Mouse (Mus musculus) retina, postnatal 7 days (tissue): ENCODE measurements around the gene Ranbp9.

Source experiments
- DNase-seq: peaks from one replicate; pipeline ENCODE4 v3.0.0-alpha.2; 2012; ENCODE audit warnings: low read depth, low spot score

Gene Ranbp9

GRCm38 (mm10) chr13:43452177-43452576 lies 28.9 kb downstream of the Ranbp9 start:
- DNase-seq = no peak

- DNase-seq = no peak
Observed at GRCm38 (mm10) chr13:43450686-43451085, 30.4 kb downstream of the Ranbp9 start.

- no peak for DNase-seq
Observed at GRCm38 (mm10) chr13:43447721-43448120, 33.4 kb downstream of the Ranbp9 start.

- no peak for DNase-seq
Observed at GRCm38 (mm10) chr13:43445754-43446153, 35.3 kb downstream of the Ranbp9 start.

GRCm38 (mm10) chr13:43444717-43445116 lies 36.4 kb downstream of the Ranbp9 start:
- DNase-seq = no peak

GRCm38 (mm10) chr13:43443706-43444105 lies 37.4 kb downstream of the Ranbp9 start:
- DNase-seq = no peak

- no peak for DNase-seq
Observed at GRCm38 (mm10) chr13:43442551-43442950, 38.5 kb downstream of the Ranbp9 start.

GRCm38 (mm10) chr13:43440376-43440775 lies 40.7 kb downstream of the Ranbp9 start:
- DNase-seq = no peak

- no peak for DNase-seq
Observed at GRCm38 (mm10) chr13:43433395-43433794, 47.7 kb downstream of the Ranbp9 start.

GRCm38 (mm10) chr13:43428436-43428835 lies 52.6 kb downstream of the Ranbp9 start:
- DNase-seq = no peak

- DNase-seq = no peak
Observed at GRCm38 (mm10) chr13:43415249-43415648, 65.8 kb downstream of the Ranbp9 start.

- DNase-seq = no peak
Observed at GRCm38 (mm10) chr13:43413611-43414010, 67.5 kb downstream of the Ranbp9 start.

GRCm38 (mm10) chr13:43412311-43412710 lies 68.8 kb downstream of the Ranbp9 start:
- DNase-seq = no peak

- DNase-seq = no peak
Observed at GRCm38 (mm10) chr13:43399576-43399975, 81.5 kb downstream of the Ranbp9 start.

GRCm38 (mm10) chr13:43398297-43399080 lies 82.6 kb downstream of the Ranbp9 start, which contains the start of gene Nol7:
Gene Nol7, plus strand, starts transcription at chr13:43398390.
- peak; percentile 91 for DNase-seq

- no peak for DNase-seq
Observed at GRCm38 (mm10) chr13:43397700-43398296, 83.3 kb downstream of the Ranbp9 start.

- no peak for DNase-seq
Observed at GRCm38 (mm10) chr13:43385321-43385720, 95.8 kb downstream of the Ranbp9 start.

GRCm38 (mm10) chr13:43379989-43380388 lies 101.1 kb downstream of the Ranbp9 start:
- DNase-seq = no peak

- no peak for DNase-seq
Observed at GRCm38 (mm10) chr13:43374918-43375432, 106.1 kb downstream of the Ranbp9 start.

GRCm38 (mm10) chr13:43374205-43374604 lies 106.9 kb downstream of the Ranbp9 start:
- DNase-seq = no peak

GRCm38 (mm10) chr13:43372892-43373291 lies 108.2 kb downstream of the Ranbp9 start:
- DNase-seq = no peak

GRCm38 (mm10) chr13:43370063-43370462 lies 111.0 kb downstream of the Ranbp9 start:
- no peak for DNase-seq

GRCm38 (mm10) chr13:43365825-43366184 lies 115.3 kb downstream of the Ranbp9 start:
- DNase-seq = no peak
